Mouse (Mus musculus): Measurements from ENCODE around the gene Man2a2.

- TF ChIP-seq CTCF (IDR thresholded peaks at IDR 0.05; ENCODE audit: borderline replicate concordance, insufficient read depth, low read depth, low read length) (no peak), POLR2A (IDR thresholded peaks at IDR 0.05; ENCODE audit: borderline replicate concordance, insufficient read depth, low read length) (no peak)
Measured at GRCm38 (mm10) chr7:80373850-80374249, 2.7 kb upstream of the Man2a2 start.

Data from cerebellum, adult 2 months (tissue).